Comparison of ENCODE assay signal across 8 mouse cellular contexts in the genomic region with DNA sequence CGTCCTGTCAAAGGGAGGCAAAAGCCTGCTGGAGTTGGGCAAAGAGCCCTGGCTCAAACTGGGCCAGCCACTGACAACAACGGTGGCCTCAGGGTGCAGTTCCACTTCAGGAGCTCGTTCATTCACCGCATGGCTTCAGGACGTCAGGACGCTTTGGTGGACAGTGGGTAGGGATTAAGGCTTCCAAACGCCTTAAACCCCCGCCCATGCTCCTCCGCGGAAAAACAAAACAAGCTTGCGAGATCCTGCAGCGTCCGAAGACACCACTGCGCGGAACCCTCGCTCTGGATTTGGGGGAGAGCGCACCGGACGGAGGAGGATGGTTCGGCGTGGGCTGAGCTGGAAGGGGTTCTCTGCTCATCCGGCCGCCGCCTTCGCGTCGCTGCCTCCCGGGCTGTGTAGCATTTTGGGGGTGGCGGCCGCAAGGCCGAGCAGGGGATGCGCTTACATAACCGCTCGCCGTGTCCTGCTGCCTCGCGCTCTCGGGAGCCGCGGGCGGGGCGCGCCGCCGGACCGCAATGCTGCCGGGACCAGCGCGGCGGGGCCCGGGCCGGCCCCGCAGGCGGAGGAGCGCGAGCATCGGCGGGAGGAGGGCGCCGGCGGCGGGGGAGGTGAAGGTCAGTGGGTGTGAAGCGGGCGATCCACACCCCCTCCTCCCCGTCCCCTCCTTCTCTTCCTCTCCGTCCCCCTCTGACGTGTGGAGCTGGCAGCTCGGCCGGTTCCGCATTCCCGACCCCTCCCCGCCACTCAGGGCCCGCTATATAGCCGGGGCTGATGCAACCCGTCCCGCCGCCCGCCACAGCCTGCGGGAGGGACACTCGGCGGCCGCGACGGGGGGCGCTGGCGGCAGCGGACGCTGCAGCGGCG. TPM values are rescaled to one million over a fixed set of nuclear protein-coding genes. Genes with fewer than 3 reads are reported as not detected.
DNase-seq lines count a peak whose midpoint lies in the region; ATAC-seq lines count a peak whose summit lies in the region.

A gene (plus strand): TSS at position 417 of the 867 bp plus-strand sequence.

- no peaks in the 10 kb centered on the region for H3K36me3 ChIP-seq in forebrain, embryonic 12.5 days (replicated peaks)
- no peaks in the 10 kb centered on the region for H3K36me3 ChIP-seq in heart, embryonic 16.5 days (ENCODE audit: control insufficient read depth, insufficient read depth)
- H3K36me3 ChIP-seq in liver, embryonic 16.5 days (ENCODE audit: control insufficient read depth, insufficient read depth), result no peaks in the 10 kb centered on the region
- H3K36me3 ChIP-seq in neural tube, embryonic 12.5 days, result no peaks in the 10 kb centered on the region
- no peaks in the 10 kb centered on the region for H3K36me3 ChIP-seq in stomach, embryonic 16.5 days (ENCODE audit: control insufficient read depth, insufficient read depth, low read length)

- under 1% methylated on average over 76 of the region's 90 CpGs for WGBS in forebrain, embryonic 12.5 days
- under 1% methylated on average over 74 of the region's 90 CpGs for WGBS in heart, embryonic 16.5 days
- WGBS in liver, embryonic 16.5 days (ENCODE audit: insufficient replicate concordance), result under 1% methylated on average over 68 of the region's 90 CpGs
- under 1% methylated on average over 83 of the region's 90 CpGs for WGBS in neural tube, embryonic 12.5 days
- under 1% methylated on average over 88 of the region's 90 CpGs for WGBS in stomach, embryonic 16.5 days

- H3K27me3 ChIP-seq in forebrain, embryonic 12.5 days, result peaks cover 44% of the 10 kb centered on the region
- H3K27me3 ChIP-seq in heart, embryonic 16.5 days (ENCODE audit: control insufficient read depth, insufficient read depth, low read length), result no peaks in the 10 kb centered on the region
- peaks cover 43% of the 10 kb centered on the region for H3K27me3 ChIP-seq in liver, embryonic 16.5 days (ENCODE audit: control insufficient read depth, insufficient read depth, low read depth, low read length)
- no peaks in the 10 kb centered on the region; the same call in 1 of the 2 replicates for H3K27me3 ChIP-seq in neural tube, embryonic 12.5 days (replicated peaks)
- no peaks in the 10 kb centered on the region for H3K27me3 ChIP-seq in stomach, embryonic 16.5 days (ENCODE audit: control insufficient read depth, insufficient read depth, low read length)

- H3K4me3 ChIP-seq in brown adipose tissue, adult 24 weeks (ENCODE audit: insufficient read depth, low read depth, low read length), result peak within 1 kb of the TSS; percentile 90
- H3K4me3 ChIP-seq in forebrain, embryonic 12.5 days (replicated peaks), result peak within 1 kb of the TSS; percentile 86
- H3K4me3 ChIP-seq in heart, embryonic 16.5 days (ENCODE audit: low read length), result peak within 1 kb of the TSS; percentile 85
- peak within 1 kb of the TSS; percentile 65 for H3K4me3 ChIP-seq in liver, embryonic 16.5 days (ENCODE audit: low read depth, low read length)
- H3K4me3 ChIP-seq in neural tube, embryonic 12.5 days, result peak within 1 kb of the TSS; percentile 87
- peak within 1 kb of the TSS; percentile 76 for H3K4me3 ChIP-seq in stomach, embryonic 16.5 days (replicated peaks; ENCODE audit: low read length)

- H3K9ac ChIP-seq in forebrain, embryonic 12.5 days, result peak within 1 kb of the TSS; percentile 80
- H3K9ac ChIP-seq in heart, embryonic 16.5 days (ENCODE audit: low read length), result peak within 1 kb of the TSS; percentile 94
- peak within 1 kb of the TSS; percentile 64 for H3K9ac ChIP-seq in liver, embryonic 16.5 days (ENCODE audit: low read depth, low read length)
- peak within 1 kb of the TSS; percentile 94 for H3K9ac ChIP-seq in neural tube, embryonic 12.5 days
- H3K9ac ChIP-seq in stomach, embryonic 16.5 days (ENCODE audit: low read length), result peak within 1 kb of the TSS; percentile 89

- peak within 1 kb of the TSS; percentile 95 for H3K4me2 ChIP-seq in forebrain, embryonic 12.5 days
- peak within 1 kb of the TSS; percentile 87 for H3K4me2 ChIP-seq in heart, embryonic 16.5 days (ENCODE audit: low read depth, low read length)
- H3K4me2 ChIP-seq in liver, embryonic 16.5 days (ENCODE audit: low read depth, low read length), result peak within 1 kb of the TSS; percentile 69
- H3K4me2 ChIP-seq in neural tube, embryonic 12.5 days (replicated peaks), result peak within 1 kb of the TSS; percentile 88
- peak within 1 kb of the TSS; percentile 81 for H3K4me2 ChIP-seq in stomach, embryonic 16.5 days (ENCODE audit: low read depth, low read length)

- peak; percentile 92 for ATAC-seq in forebrain, embryonic 12.5 days (ENCODE audit: low FRiP score)
- peak; percentile 93 for ATAC-seq in heart, embryonic 16.5 days (replicated peaks; ENCODE audit: extremely low read depth, insufficient read depth, low FRiP score)
- peak; percentile 83 for ATAC-seq in liver, embryonic 16.5 days (ENCODE audit: low read depth)
- ATAC-seq in neural tube, embryonic 12.5 days (ENCODE audit: low FRiP score, low read depth), result peak; percentile 87
- peak; percentile 94 for ATAC-seq in stomach, embryonic 16.5 days (ENCODE audit: insufficient read depth, low FRiP score)

- H3K27ac ChIP-seq in brown adipose tissue, adult 24 weeks (replicated peaks; ENCODE audit: low read depth, low read length), result peak within 1 kb of the TSS; percentile 84
- peak within 1 kb of the TSS; percentile 76 for H3K27ac ChIP-seq in forebrain, embryonic 12.5 days
- H3K27ac ChIP-seq in heart, embryonic 16.5 days (ENCODE audit: low read length), result peak within 1 kb of the TSS; percentile 89
- peak within 1 kb of the TSS; percentile 75 for H3K27ac ChIP-seq in liver, embryonic 16.5 days (ENCODE audit: low read length)
- peak within 1 kb of the TSS; percentile 83 for H3K27ac ChIP-seq in neural tube, embryonic 12.5 days
- peak within 1 kb of the TSS; percentile 91 for H3K27ac ChIP-seq in stomach, embryonic 16.5 days (ENCODE audit: low read length)

- H3K4me1 ChIP-seq in brown adipose tissue, adult 24 weeks (ENCODE audit: control insufficient read depth, insufficient read depth, insufficient read length, low read length), result peaks cover 35% of the 10 kb centered on the region
- peaks cover 22% of the 10 kb centered on the region for H3K4me1 ChIP-seq in forebrain, embryonic 12.5 days
- H3K4me1 ChIP-seq in heart, embryonic 16.5 days (ENCODE audit: control insufficient read depth, insufficient read depth, low read length), result peaks cover 37% of the 10 kb centered on the region
- peaks cover 2% of the 10 kb centered on the region; the same call in 1 of the 2 replicates for H3K4me1 ChIP-seq in liver, embryonic 16.5 days (ENCODE audit: control insufficient read depth, low read depth, low read length)
- H3K4me1 ChIP-seq in neural tube, embryonic 12.5 days, result peaks cover 50% of the 10 kb centered on the region
- peaks cover 36% of the 10 kb centered on the region for H3K4me1 ChIP-seq in stomach, embryonic 16.5 days (ENCODE audit: control insufficient read depth, insufficient read depth, low read length)

- no peaks in the 10 kb centered on the region for H3K9me3 ChIP-seq in forebrain, embryonic 12.5 days
- H3K9me3 ChIP-seq in heart, embryonic 16.5 days (replicated peaks; ENCODE audit: control insufficient read depth, low read length), result no peaks in the 10 kb centered on the region
- no peaks in the 10 kb centered on the region for H3K9me3 ChIP-seq in liver, embryonic 16.5 days (replicated peaks; ENCODE audit: control insufficient read depth, low read length)
- no peaks in the 10 kb centered on the region for H3K9me3 ChIP-seq in neural tube, embryonic 12.5 days
- no peaks in the 10 kb centered on the region for H3K9me3 ChIP-seq in stomach, embryonic 16.5 days (replicated peaks; ENCODE audit: control insufficient read depth, low read length)

- peak; percentile 61 for DNase-seq in CD4-positive helper T cell, adult 2 months (ENCODE audit: low read depth, low spot score)
- peak; percentile 94 to 96 for DNase-seq in kidney, postnatal 25 days

RNA-seq across cellular contexts. Expression of the gene that starts here (rescaled TPM):
- 9.9 and 11.2 TPM in 2 replicates for polyA plus RNA-seq in brown adipose tissue, adult 24 weeks (2012; ENCODE audit: insufficient read depth, insufficient read length, missing spikeins)
- polyA plus RNA-seq in forebrain, embryonic 12.5 days (2016; fragmentation: Nextera tagmentation; extraction: Ambion mirVana), result 0.47 and 0.56 TPM in 2 replicates
- 0.34 and 0.37 TPM in 2 replicates for polyA plus RNA-seq in heart, embryonic 16.5 days (2015; fragmentation: Nextera tagmentation; extraction: Ambion mirVana)
- 0.12 TPM in 1 of 2 replicates, not detected in the other for polyA plus RNA-seq in liver, embryonic 16.5 days (2015; fragmentation: Nextera tagmentation; extraction: Ambion mirVana)
- polyA plus RNA-seq in neural tube, embryonic 12.5 days (2016; fragmentation: Nextera tagmentation; extraction: Ambion mirVana), result 0.57 and 1.0 TPM in 2 replicates
- polyA plus RNA-seq in stomach, embryonic 16.5 days (2015; fragmentation: Nextera tagmentation; extraction: Ambion mirVana), result 0.29 and 0.80 TPM in 2 replicates

Comparison
In these comparisons a context has a peak if more than half of its experiments do, and no peak if none do; other contexts are left out.
1. Peak in every context shown above with its lines: DNase-seq, ATAC-seq, H3K4me3 ChIP-seq and H3K27ac ChIP-seq.
2. Peak in ATAC-seq, H3K4me3 ChIP-seq, H3K27ac ChIP-seq, H3K9ac ChIP-seq and H3K4me2 ChIP-seq in forebrain, embryonic 12.5 days; RNA of the gene not detected or under 1 TPM.
3. Peak in ATAC-seq, H3K4me3 ChIP-seq, H3K27ac ChIP-seq, H3K9ac ChIP-seq and H3K4me2 ChIP-seq in heart, embryonic 16.5 days; RNA of the gene not detected or under 1 TPM.
4. Peak in ATAC-seq, H3K4me3 ChIP-seq, H3K27ac ChIP-seq, H3K9ac ChIP-seq and H3K4me2 ChIP-seq in liver, embryonic 16.5 days; RNA of the gene not detected or under 1 TPM.
5. Peak in ATAC-seq, H3K4me3 ChIP-seq, H3K27ac ChIP-seq, H3K9ac ChIP-seq and H3K4me2 ChIP-seq in stomach, embryonic 16.5 days; RNA of the gene not detected or under 1 TPM.